Mouse (Mus musculus): Measurements from ENCODE around the gene Opa3.

Gene Opa3

DNA sequence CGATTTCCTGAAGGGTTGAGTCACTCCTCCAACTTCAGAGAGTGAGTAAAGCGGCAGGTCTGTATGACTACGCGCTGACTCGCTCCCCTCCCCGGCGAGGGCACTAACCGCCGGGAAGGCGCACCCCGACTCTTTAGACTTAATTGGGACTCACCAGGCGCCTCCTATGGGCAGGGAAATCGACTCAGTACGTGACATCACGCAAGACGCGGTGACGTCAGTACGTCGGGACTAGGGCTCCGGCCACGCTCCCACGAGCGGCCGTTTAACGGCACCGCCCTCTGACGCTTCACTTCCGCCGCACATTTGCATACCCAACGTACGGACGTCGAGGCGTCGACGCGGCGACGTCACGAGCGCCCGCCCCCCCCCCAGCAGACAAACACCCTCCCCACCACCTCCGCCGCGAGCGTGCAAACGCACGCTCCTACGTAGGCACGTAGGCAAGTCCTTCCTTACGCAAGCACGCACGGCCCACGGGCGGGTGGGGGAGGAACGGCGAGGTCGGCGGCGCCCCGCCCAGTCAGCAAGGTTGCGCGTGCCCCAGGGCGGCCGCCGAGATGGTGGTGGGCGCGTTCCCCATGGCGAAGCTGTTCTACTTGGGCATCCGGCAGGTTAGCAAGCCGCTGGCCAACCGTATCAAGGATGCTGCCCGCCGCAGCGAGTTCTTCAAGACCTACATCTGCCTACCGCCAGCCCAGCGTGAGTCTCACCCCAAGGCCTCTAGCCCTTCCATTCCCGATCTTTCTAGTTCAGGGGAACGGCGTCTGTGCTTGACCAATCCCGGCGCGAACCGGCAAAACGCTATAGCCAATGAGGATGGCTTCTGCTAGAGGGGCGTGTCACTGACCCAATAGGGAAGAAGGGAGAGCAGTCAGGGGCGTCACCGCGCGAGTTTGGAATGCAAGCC, at the start of gene Opa3:
Opa3 (plus strand) TSS at position 452 of the 910 bp plus-strand sequence.
- DNase-seq (ENCODE audit: extremely low read depth, insufficient read length, low spot score), result peak; percentile 100

DNA sequence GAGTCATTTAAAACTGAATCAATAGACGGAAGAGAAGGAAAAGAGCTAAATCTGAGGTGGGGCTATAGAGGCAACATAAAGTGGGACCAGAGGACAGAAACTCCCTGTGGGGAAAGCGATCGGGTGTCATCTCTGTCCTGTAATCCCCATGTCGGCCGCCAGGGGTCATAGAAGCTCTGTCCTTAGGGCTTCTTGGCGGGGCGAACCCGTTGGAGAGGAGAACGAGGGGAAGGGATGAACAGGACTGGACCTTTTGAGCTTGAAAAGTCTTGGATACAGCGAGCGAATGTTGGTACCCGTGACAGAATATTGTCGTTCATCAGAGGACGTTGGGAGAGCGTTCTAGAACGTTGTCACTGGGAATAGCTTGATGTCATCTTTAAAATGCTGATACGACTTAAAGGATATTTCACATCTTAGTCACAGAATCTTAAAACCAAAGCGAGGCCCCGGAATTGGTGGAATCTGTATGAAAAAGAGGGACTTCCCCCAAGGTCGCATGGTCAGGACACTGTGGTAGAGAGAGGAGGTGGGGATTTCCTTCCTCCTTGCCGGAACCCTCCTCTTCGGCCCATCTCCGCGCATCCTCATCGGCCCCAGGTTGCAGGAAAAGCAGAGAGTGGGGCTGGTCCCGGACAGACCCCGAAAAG, 49.6 kb upstream of the Opa3 start:
- DNase-seq (ENCODE audit: extremely low read depth, insufficient read length, low spot score), result no peak

DNA sequence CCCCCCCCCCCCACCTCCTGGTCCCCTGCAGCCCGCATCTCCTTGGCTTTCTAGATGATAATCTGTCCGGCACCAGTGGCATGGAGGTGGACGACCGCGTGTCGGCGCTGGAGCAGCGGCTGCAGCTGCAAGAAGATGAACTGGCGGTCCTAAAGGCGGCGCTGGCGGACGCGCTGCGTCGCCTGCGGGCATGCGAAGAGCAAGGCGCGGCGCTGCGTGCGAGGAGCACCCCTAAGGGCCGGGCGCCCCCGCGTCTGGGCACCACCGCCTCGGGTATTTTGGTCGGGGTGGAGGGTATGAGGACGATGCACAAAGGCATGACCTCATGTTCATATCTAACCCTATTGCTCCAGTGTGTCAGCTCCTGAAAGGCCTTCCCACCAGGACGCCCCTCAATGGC, 49.0 kb upstream of the Opa3 start:
- no peak for DNase-seq (ENCODE audit: extremely low read depth, insufficient read length, low spot score)

DNA sequence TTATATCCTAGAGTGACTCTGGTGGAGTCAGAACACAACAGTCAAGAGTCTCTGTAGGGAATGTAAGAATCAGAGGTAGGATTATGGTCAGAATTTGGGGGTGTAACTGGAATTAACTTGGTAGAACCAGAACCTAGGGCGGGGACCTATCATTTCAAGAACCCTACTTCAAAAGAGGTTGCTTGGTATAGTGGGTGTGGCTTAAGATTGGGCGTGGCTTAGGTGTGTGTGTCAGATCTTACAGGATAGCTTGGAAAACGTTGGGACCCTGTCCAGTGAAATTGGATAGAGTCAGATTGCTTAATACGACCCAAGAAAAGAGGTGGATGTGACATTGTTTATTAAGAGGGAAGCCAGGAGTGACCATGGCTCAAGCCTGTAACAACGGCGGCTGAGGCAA, 48.2 kb upstream of the Opa3 start:
- DNase-seq (ENCODE audit: extremely low read depth, insufficient read length, low spot score), result no peak

DNA sequence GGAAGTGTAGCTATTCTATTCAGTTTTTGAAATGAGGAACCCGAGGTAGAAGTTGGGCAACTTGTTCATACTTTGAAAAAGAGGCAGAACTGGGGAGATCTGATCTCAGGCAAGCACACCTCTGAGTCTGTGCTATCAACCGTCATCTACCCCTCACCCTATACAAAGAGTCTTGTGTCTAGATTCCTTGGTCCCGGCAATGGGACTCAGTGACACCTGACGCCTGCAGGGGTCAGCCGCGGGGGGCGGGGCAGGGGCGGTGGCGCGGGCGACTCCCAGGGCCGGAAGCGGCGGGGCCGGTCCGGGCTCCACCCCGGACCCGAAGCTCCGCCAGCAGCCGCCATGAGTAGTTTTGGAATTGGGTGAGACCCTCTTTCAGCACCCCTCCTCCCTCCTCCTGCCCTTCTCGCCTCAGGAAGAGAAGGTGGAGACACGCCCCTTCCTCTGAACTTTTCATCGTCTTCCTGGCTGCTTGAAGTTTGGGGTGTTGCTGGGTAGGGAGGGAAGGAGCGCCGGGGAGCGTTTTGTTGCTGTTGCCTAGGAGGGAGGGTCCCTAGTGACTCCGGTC, 47.2 kb upstream of the Opa3 start:
- peak; percentile 50 for DNase-seq (ENCODE audit: extremely low read depth, insufficient read length, low spot score)

DNA sequence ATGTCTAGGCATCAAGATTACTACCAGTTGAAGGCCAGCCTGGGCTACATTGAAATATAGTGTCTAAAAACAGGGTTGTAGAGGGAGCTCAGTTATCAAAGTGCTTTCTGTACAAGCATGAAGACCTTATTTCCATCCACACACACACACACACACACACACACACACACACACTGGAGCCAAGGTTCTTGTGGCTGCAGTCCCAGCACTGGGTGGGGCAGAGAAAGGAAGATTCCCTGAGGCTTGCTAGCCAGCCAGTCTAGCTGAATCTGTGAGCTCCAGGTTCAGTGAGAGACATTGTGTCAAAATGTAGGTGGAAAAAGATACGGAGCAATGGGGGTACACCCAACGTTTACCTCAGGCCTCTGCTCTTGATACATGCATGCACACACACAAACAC, 43.9 kb upstream of the Opa3 start:
- peak; percentile 31 for DNase-seq (ENCODE audit: extremely low read depth, insufficient read length, low spot score)

DNA sequence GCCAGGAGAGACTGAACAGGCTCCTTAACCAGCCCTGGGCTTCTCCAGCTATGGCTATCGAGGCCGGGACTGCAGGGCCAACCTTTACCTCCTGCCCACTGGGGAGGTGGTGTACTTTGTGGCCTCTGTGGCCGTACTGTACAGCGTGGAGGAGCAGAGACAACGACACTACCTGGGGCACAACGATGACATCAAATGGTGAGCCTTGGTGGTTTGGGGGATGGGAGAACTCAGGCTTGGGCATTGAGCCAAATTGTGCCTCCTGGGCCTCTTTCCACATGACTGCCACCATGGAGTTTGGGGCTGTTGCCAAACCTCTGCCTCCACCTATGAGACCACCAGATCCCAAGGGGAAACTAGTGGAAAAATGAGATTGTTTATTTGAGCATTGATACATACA, 43.4 kb upstream of the Opa3 start:
- DNase-seq (ENCODE audit: extremely low read depth, insufficient read length, low spot score), result no peak

DNA sequence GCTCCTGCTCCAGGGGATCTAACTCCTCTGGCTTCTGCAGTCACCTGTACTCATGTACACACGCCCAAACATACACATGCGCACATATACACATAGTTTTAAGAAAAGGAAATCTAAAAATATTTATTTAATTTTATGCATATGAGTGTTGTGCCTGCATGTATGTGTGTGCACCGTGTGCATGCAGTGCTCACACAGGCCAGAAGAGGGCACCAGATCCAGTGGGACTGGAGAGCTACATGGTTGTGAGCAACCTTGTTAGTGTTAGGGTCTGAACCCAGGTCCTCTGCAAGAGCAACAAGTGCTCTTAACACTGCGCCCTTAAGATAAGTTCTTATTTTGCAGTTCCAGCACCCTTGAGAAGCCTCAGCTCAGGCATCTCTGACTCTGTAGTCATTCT, 33.5 kb upstream of the Opa3 start:
- DNase-seq (ENCODE audit: extremely low read depth, insufficient read length, low spot score), result no peak

DNA sequence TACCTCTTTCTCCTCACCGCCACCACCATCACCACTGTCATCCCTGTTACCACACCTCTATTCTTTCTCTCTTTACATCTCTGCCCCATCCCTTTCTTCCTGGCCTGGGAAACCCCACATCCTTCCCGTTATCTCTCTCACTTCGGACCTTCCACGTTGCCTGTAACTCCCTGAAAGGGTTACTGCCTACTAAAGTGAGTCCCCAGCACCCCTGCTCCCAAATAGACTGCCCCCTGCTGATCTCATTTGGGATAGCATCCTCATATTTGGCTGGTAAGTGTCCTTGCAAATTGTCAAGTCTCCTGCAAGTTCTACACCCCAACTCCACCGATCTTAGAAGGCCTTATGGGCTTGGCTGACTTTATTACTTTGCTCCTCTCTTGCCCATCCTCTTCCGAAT, 31.5 kb upstream of the Opa3 start:
- DNase-seq (ENCODE audit: extremely low read depth, insufficient read length, low spot score), result no peak

DNA sequence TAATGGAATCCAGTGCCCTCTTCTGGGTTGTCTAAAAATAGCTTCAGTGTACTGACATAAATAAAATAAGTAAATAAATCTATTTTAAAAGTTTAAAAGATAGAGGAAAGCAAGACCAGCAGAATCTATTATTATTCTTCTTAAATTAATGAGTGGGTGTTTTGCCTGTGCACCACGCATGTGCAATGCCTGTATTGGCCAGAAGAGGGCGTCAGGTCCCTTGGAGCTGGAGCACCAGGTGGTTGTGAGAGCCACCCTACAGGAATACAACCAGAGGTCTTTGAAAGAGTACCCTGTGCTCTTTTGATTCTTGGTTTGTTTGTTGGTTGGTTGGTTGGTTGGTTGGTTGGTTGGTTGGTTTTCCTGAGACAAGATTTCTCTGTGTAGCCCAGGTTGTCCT, 30.1 kb upstream of the Opa3 start:
- DNase-seq (ENCODE audit: extremely low read depth, insufficient read length, low spot score), result no peak

DNA sequence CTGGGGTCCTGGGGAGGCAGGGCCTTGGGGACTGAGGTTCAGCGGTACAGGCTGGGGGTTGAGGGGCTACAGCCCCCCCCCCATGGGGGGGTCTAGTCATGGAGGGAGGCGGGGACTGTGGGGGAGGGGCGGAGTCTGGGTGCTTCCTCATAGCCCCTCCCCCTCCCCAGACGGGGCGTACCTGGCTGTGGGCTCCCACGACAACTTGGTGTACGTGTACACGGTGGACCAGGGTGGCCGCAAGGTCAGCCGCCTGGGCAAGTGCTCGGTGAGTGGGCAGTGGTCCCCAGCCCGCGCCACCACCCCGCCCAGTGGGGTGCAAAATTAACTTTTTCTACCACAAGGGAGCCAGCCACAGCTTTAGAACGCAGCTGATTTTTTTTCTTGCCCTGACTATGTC, 26.5 kb upstream of the Opa3 start:
- no peak for DNase-seq (ENCODE audit: extremely low read depth, insufficient read length, low spot score)

DNA sequence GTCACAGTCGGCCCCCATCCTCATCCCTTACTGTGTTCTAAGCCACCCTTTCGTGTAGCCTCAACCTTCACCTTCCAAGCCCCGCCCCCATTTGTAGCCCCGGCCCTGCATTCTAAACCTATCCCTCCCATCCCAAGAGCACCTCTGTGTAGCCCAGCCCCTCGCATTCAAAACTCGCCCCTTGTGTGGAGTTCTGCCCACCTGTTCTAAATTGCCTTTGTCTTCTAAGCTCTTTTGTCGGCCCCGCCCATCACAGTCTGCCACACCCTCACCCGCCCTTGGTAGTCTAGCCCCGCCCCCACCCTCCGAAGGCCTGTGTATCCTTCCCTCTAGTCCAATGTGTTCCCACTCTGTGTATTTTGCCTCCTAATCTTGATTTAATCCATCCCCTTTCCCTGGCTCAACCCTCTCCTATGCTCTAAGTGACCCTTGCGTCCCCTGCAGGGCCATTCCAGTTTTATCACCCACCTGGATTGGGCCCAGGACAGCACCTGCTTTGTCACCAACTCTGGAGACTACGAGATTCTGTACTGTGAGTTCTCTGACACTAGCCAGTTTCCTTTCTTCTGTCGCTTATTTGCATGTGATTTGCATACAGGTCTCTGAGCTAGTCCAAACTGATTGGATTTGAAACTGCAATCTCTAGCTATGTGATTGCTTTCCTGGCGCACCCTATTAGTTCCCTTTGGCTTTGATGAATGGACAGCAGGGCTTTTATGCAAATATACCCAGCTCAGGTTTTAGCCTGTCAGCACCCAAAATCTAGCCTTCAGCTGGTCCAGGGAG, 25.9 kb upstream of the Opa3 start:
- DNase-seq (ENCODE audit: extremely low read depth, insufficient read length, low spot score), result no peak

DNA sequence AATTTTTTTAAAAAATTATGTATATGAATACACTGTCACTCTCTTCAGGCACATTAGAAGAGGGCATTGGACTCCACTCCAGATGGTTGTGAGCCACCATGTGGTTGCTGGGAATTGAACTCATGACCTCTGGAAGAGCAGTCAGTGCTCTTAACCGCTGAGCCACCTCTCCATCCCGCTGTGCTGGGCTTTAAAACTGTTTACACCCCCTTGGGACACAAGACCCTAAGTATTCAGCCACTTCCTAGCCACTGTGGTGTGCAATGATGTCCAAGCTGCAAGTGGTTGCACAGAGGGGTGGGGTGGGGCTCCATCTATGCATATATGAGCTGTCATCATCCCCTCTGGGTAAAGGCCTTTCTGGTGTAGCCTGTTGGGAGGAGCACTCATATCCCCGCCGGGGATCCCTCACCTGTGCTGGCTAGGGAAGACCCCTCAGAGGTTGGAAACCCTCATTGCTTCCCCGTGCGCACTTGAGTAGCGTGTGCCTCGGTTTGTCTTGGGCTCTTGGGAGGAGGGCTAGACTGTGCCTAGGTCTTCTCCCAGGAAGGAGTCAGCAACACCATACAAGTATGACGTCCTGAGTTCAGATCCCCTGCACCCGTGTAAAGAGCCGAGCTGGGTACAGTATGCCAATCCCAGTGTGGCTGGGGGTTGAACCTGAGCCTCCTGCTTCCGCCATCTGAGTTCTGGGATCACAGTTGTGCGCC, 19.8 kb upstream of the Opa3 start:
- no peak for DNase-seq (ENCODE audit: extremely low read depth, insufficient read length, low spot score)

DNA sequence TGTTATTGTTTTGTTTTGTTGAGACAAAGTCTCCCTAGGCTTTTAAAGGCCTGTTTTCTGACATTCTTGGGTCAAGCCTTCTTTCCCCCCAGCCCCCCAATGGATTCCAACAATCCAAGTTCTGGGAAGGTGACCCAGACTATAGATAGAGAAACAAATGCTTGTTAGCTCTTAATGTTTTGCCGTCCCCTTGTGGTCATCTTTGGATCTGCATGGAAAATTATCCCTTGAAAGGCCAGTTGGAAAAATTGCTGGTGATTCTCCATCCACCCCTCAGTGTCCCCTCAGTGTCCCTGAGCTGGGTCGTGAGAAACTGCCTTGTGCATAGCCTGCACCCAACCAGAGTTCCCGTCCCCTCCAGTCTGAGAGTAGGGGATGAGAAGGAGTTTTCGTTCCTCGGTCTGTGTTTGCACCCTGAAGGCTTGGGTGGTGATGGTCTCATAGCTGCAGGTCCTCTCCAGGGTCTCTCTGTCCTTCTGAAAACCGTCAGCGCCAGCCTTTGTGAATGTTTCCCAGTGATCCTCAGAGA, 19.1 kb upstream of the Opa3 start:
- no peak for DNase-seq (ENCODE audit: extremely low read depth, insufficient read length, low spot score)

DNA sequence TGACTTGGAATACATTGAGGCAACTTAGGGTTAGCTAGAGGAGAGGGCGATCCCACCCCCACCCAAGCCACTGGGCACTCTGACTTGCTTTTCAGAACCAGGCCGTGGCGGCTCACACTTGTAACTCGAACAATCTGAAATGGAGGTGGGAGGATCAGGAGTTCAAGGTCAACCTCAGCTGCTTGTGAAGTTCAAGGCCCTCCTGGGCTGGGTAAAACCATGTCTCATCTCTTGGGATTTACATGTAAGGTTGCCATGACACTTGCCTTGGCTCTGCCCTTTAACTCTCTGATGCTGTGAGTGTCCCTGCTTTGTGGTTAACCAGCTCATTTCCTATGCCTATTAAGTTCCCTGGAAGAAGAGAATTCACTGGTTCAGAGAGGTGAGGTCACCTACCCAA, 18.6 kb upstream of the Opa3 start:
- DNase-seq (ENCODE audit: extremely low read depth, insufficient read length, low spot score), result no peak

DNA sequence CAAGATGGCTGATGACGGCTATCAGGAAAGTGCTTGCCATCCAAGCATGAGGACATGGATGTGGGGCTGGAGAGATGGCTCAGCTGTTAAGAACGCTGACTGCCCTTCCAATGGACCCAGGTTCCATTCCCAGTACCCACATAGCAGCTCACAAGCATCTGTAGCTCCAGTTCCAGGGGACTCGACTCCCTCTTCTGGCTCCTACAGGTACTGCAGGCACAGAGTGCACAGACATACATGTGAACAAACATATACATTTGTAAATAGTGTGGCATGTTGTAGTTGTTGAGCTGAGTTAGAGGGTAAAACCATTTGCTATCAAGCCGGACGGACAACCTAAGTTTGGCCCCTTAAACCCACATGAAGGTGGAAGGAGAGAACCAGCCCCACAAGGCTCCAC, 18.1 kb upstream of the Opa3 start:
- DNase-seq (ENCODE audit: extremely low read depth, insufficient read length, low spot score), result no peak

DNA sequence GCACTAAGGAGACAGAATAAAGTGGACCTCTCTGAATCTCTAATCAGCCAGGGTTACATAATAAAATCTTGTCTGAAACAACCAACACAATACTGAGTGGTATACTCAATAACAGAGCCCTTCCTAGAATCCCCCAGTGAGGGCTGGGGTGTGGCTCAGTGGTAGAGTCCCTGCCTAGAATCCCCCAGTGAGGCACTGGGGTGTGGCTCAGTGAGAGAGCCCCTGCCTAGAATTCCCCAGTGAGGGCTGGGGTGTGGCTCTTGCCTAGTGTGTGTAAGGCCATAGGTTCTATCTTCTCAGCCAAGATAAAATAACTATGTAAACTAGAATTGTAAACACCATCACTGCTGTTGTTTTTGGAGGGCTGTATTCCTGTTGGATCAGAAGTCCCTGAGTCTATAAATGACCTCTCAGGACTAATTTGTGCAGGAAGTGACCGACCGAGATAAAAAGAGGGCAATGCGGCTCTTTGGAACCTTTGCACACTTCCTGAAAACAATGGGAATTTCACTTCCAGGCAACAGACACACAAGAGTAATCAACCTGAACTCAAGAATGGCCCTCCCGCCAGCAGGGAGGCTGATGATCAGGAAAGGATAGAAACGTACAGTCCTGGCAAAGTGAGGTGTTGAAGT, 17.0 kb upstream of the Opa3 start:
- DNase-seq (ENCODE audit: extremely low read depth, insufficient read length, low spot score), result no peak

DNA sequence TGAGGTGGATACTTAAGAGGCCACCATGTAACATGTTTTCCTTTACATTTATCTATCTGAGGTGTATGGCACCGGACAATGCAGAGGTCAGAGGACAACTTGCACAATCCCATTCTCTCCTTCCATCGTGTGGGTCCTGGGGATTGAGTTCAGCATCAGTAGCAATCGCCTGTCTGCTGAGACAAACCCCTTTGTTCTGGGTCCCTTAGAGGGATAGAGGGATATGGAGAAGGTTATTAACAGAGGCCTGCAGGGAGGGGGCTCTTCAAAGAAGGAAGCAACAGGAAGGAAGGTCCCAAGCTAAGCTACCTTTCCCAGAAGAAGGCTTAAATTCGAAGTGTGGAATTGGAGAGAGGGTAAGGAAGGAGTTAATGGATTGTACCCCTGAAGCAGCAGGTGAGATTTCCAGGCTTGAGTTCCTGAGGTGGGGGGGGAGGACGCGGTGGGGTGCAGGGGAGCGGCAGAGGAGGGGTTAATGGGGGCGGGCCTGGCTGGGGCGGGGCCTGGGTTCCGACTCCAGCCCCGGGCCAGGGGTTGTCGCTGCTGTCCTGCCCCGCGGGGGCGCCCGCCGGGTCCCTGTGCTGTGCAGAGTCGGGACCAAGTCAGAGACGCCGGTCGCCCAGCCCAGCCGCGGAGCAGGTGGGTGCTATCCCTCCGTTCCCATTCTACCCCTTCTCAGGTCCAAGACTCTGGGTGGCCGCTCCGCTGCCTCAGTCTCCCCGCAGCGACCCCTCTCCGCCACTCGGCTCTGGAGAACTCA, 16.0 kb upstream of the Opa3 start, which contains the start of gene Gpr4:
Gpr4 (plus strand) TSS at position 543 of the 760 bp plus-strand sequence.
- DNase-seq (ENCODE audit: extremely low read depth, insufficient read length, low spot score), result no peak

DNA sequence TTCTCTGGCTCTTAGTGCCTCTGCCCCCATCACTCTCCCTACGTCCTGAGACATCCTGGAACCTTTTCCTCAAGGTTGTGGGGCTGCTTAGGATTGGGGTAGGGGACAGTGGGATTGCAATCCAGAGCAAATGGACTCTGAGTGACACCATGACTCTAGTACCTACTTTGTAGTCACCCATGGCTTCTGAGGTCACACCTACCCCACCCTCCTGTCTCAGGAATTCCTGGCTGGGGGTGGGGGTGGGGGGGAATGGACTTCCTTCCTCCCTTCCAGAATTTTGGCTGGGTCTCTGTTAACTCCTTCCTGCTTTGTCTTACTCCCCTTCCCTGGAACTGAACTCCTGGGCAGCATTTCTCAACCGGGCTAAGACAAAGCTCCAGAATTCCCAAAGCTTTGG, 14.7 kb upstream of the Opa3 start:
- no peak for DNase-seq (ENCODE audit: extremely low read depth, insufficient read length, low spot score)

Measured in 3134 (cell line).